Mouse (Mus musculus): Measurements from ENCODE around the gene Ola1.

DNA sequence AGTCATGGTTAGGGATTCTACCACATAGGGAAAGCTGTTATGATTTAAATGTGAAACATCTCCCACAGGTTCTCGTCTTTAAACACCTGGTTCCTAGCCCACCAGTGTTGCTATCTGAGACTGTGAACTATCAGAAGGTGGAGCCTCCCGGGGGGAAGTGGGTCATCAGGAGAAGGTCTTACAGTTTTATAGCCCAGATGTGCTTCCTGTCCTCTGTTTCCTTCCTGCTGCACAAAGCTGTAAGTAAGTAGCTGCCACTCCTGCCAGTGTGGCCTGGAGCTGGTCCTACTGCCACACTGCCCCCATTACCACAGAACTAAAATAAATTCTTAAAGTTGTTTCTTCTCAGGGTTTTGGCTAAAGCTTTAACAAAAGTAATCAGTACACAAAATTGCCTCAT is 72.6 kb downstream of the Ola1 start:
- TF ChIP-seq POLR2A (IDR thresholded peaks at IDR 0.05; ENCODE audit: low read depth, low read length) (no peak), RAD21 (IDR thresholded peaks at IDR 0.05; ENCODE audit: low read depth, low read length) (no peak), UBTF (IDR thresholded peaks at IDR 0.05; ENCODE audit: low read depth, low read length) (no peak), IRF4 (IDR thresholded peaks at IDR 0.05; ENCODE audit: low read depth, low read length) (no peak), MAFK (IDR thresholded peaks at IDR 0.05; ENCODE audit: insufficient replicate concordance, low read length) (no peak), EP300 (IDR thresholded peaks at IDR 0.05; ENCODE audit: low read length) (no peak), MAZ (IDR thresholded peaks at IDR 0.05; ENCODE audit: low read depth, low read length) (no peak), CTCF (conservative IDR thresholded peaks at IDR 0.05 in 1 of 2, IDR thresholded peaks at IDR 0.05 in 1 of 2; ENCODE audit: low read depth in 2 of 2, low read length in 2 of 2) (no peak), BHLHE40 (IDR thresholded peaks at IDR 0.05; ENCODE audit: low read depth, low read length) (no peak), SMC3 (IDR thresholded peaks at IDR 0.05; ENCODE audit: low read depth, low read length) (no peak)

Data from CH12.LX (cell line).